Mouse (Mus musculus) cortical plate, adult 2 months (tissue): ENCODE data around the gene Neurod6.

Source experiments
- CTCF ChIP-seq: fragments of 200-500 bp; IDR thresholded peaks from 2 replicates; pipeline ENCODE4 v1.5.1; 2011; ENCODE audit warnings: mild to moderate bottlenecking, control low read depth, low read length; ENCODE audit not compliant: insufficient read depth; ENCODE audit errors: extremely low read depth
- POLR2A ChIP-seq: fragments of 200-500 bp; IDR thresholded peaks from 2 replicates; pipeline ENCODE4 v1.6.1; 2011; ENCODE audit warnings: mild to moderate bottlenecking, low read length, control low read depth; ENCODE audit not compliant: insufficient read depth; ENCODE audit errors: extremely low read depth

DNA sequence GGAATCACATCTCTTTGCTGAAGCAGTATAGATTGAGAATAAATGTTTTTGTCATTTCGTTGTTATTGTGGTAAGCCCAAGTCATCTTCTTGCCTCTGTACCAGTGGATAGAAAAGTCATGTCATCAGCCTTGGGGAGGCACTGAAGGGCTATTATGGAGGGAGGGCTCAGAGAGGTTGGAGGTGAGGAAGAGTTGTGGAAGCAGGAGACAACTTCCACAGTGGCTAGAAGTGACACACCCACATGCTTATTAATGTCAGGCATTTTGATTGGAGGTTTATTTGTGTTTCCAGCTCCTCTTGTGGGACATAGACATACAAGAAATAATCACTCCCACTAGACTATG, 23.7 kb upstream of the Neurod6 start:
- no peak for TF ChIP-seq CTCF
- no peak for TF ChIP-seq POLR2A
